Mouse (Mus musculus) embryonic fibroblast, embryonic 13.5 days (primary cell): ENCODE data around the gene Ythdf2. TPM values are rescaled to one million over a fixed set of nuclear protein-coding genes. Genes with fewer than 3 reads are reported as not detected.
"Not testable (repeated sequence)": the region's sequence is repeated elsewhere in the genome, so short reads cannot be mapped to it uniquely, and the experiment has no call there.

ENCODE experiments used
- H3K27ac ChIP-seq: 2 replicates; pipeline ENCODE4 v1.5.1; 2012; ENCODE audit warnings: low read length, control low read depth, inconsistent platforms; ENCODE audit not compliant: insufficient read depth
- H3K4me1 ChIP-seq: 2 replicates; pipeline ENCODE4 v1.6.1; 2011; ENCODE audit warnings: low read length; ENCODE audit not compliant: control insufficient read depth, insufficient read depth
- H3K4me3 ChIP-seq: 2 replicates; pipeline ENCODE4 v1.5.1; 2011; ENCODE audit warnings: mild to moderate bottlenecking, control low read depth, low read length; ENCODE audit not compliant: insufficient read depth
- CTCF ChIP-seq: IDR thresholded peaks from 2 replicates; pipeline ENCODE4 v1.5.1; 2011; ENCODE audit warnings: mild to moderate bottlenecking, control low read depth, low read length, moderate library complexity, borderline replicate concordance; ENCODE audit not compliant: insufficient read depth
- POLR2A ChIP-seq: IDR thresholded peaks from 2 replicates; pipeline ENCODE4 v1.6.1; 2011; ENCODE audit warnings: low read depth, mild to moderate bottlenecking, control low read depth, low read length, moderate library complexity
- polyA plus RNA-seq: library from polyadenylated mRNA; stranded (reverse); fragments of >200 nt; gene quantifications from 2 replicates; pipeline ENCODE4 v1.2.4, GENCODE M21; 2011; ENCODE audit warnings: low read depth; ENCODE audit not compliant: missing spikeins, insufficient read length

Gene Ythdf2
- polyA plus RNA-seq, 1 experiment: 76.0 TPM

- H3K4me1 ChIP-seq: no peaks in the 10 kb centered on the region
- no peak overlapping the region for H3K27ac ChIP-seq
- no peak overlapping the region for H3K4me3 ChIP-seq
- TF ChIP-seq CTCF: no peak
- TF ChIP-seq POLR2A: no peak
Observed at GRCm38 (mm10) chr4:132241208-132241607, 29.1 kb upstream of the Ythdf2 start.

DNA sequence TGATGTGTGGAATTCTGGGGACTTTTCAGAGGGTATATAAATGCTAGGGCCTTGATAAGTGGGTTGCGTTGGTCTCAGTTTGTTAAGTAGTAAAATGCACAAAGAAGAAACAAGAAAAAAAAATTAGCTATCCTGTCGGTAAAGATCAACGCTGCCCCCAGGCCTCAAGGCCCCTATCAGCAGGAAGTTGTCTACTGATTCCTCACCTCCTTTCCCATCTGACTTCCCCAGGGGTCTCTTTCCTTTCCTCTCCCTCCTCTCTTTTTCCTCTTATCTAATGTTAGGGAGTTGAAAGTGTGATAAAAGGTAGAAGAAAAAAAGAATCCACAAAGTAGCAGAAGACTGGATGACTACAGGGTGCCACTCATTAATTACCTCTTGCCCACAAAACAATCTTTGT is 28.3 kb upstream of the Ythdf2 start:
- no peak overlapping the region for H3K4me3 ChIP-seq
- no peak overlapping the region for H3K27ac ChIP-seq
- H3K4me1 ChIP-seq: no peaks in the 10 kb centered on the region
- TF ChIP-seq CTCF: no peak

DNA sequence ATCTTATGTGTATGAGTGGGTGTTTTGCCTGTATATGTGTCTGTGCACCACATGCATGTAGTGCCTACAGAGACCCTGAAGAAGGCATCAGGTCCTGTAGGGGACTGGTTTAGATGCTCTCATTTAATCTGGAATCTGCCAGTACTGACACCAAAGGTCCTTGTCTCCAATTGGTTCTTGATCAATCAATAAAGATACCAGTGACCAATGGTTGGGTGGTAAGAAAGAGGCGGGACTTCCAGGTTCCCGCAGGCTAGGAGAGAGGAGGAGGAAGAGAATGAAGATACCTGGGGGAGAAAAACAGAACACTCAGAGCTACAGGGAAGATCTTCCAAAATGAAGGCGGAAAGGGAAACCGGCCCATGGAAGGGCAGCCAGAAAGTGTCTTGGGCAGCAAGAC is 26.3 kb upstream of the Ythdf2 start:
- no peaks in the 10 kb centered on the region for H3K4me1 ChIP-seq
- TF ChIP-seq POLR2A: no peak
- no peak for TF ChIP-seq CTCF
- H3K4me3 ChIP-seq: no peak overlapping the region
- H3K27ac ChIP-seq: no peak overlapping the region

GRCm38 (mm10) chr4:132234710-132235109 is 22.6 kb upstream of the Ythdf2 start:
- Histone ChIP-seq H3K27ac (no peak overlapping the region), H3K4me1 (no peaks in the 10 kb centered on the region), H3K4me3 (no peak overlapping the region)
- TF ChIP-seq CTCF (no peak), POLR2A (no peak)

DNA sequence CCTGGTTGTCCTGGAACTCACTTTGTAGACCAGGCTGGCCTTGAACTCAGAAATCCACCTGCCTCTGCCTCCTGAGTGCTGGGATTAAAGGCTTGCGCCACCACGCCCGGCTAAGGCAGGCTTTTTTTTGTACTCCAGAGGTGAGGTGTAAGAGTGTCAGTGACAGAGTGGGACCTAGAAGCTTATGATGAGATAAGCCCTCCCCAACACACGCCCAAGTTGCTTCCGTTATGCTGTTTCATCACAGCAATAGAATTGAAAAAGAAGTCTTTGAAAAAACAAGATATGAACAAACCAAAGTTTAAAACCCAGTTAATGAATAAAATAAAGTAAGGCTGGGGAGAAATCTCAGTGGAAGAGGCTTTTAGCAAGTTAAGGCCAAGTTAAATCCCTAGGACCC is 18.3 kb upstream of the Ythdf2 start:
- no peak overlapping the region for H3K4me3 ChIP-seq
- TF ChIP-seq CTCF: no peak
- TF ChIP-seq POLR2A: no peak
- H3K4me1 ChIP-seq: no peaks in the 10 kb centered on the region
- H3K27ac ChIP-seq: no peak overlapping the region

DNA sequence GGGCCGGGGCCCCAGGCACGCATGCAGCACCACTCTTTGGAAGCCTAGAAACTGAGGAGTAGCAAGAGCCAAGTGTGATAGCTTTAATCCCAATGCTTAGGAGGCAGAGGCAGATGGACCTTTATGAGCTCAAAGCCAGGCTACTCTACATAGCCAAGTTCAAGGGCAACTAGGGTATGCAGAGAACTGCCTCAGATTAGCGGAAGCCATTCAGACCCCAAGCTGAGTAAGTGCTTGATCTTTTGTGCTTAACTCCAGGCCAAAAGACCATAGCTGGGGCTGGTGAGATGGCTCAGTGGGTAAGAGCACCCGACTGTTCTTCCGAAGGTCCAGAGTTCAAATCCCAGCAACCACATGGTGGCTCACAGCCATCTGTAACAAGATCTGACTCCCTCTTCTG is 9.9 kb upstream of the Ythdf2 start:
- not testable (repeated sequence) for H3K4me3 ChIP-seq, H3K27ac ChIP-seq, H3K4me1 ChIP-seq

GRCm38 (mm10) chr4:132218439-132218838 is 6.3 kb upstream of the Ythdf2 start:
- not testable (repeated sequence) for H3K4me3 ChIP-seq, H3K27ac ChIP-seq, H3K4me1 ChIP-seq

DNA sequence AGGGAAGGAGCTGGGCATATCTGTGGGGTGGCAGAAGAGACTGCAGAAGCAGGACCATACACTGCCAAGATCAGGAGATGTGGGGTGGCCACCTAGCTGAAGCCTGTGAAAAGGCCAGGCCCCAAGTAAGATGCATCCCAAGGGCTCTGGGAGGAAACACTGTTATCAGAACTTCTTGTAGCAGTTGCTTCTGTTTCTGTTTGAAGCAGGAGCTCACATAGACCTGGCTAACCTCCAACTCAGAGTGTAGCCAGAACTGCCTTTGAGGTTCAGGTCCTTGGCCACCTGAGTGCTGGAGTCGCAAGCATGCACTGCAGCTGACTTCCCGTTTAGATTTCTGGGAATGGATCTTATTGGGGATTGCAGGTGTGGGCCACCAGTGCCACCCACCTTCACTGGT is 5.7 kb upstream of the Ythdf2 start:
- no peak overlapping the region for H3K27ac ChIP-seq
- TF ChIP-seq CTCF (no peak), POLR2A (no peak)
- H3K4me1 ChIP-seq: no peaks in the 10 kb centered on the region
- no peak overlapping the region for H3K4me3 ChIP-seq

- Histone ChIP-seq H3K4me1 (no peaks in the 10 kb centered on the region), H3K4me3 (no peak overlapping the region), H3K27ac (no peak overlapping the region)
- TF ChIP-seq CTCF (no peak), POLR2A (no peak)
Observed at GRCm38 (mm10) chr4:132216602-132217001, 4.5 kb upstream of the Ythdf2 start.

- Histone ChIP-seq H3K4me3 (no peak overlapping the region), H3K27ac (no peak overlapping the region), H3K4me1 (peaks cover 2% of the 10 kb centered on the region)
- TF ChIP-seq POLR2A: no peak
- TF ChIP-seq CTCF: no peak
Observed at GRCm38 (mm10) chr4:132214847-132215246, 2.7 kb upstream of the Ythdf2 start.

GRCm38 (mm10) chr4:132211091-132211942 is 786 bp downstream of the Ythdf2 start:
- H3K4me1 ChIP-seq: peaks cover 4% of the 10 kb centered on the region
- H3K4me3 ChIP-seq: peak overlapping the region; percentile 99
- TF ChIP-seq POLR2A: no peak
- no peak for TF ChIP-seq CTCF
- peak overlapping the region; percentile 71 for H3K27ac ChIP-seq
